Mouse (Mus musculus) central nervous system, embryonic 11.5 days (tissue): ENCODE results near the gene Iqcf3. TPM values are rescaled to one million over a fixed set of nuclear protein-coding genes. Genes with fewer than 3 reads are reported as not detected.

Experiments
- polyA plus RNA-seq: library from polyadenylated mRNA; depleted of rRNA; stranded (reverse); fragments of >200 nt; gene quantifications from 2 replicates; pipeline ENCODE4 v1.2.3, GENCODE M21; 2012; rRNA removed

Gene Iqcf3
- polyA plus RNA-seq = not detected in 2 replicates

GRCm38 (mm10) chr9:106561531-106561930 lies at the start of gene Iqcf3:
Gene Iqcf3 (minus strand): TSS chr9:106561631.

DNA sequence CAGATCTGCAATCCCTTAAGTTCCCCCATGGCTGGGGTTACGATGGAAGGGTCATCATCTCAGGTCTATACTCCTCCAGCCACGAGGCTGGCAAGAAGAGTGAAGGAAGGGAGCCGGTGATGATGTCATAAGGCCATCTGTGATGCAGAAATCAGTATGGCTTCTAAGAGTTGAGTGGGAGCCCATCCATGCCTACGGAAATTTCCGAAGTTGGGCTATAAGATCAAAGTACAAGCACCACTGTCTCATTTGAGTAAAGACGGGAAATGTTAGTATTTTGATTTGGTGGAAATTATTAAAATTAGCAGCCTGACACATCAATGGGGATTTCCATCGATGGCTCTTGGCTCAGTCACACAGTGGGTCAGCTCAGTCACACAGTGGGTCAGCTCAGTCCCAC lies 9.5 kb upstream of the Iqcf3 start, which contains the start of gene Iqcf4:
Gene Iqcf4 (minus strand): TSS at position 101 of the 400 bp plus-strand sequence.

DNA sequence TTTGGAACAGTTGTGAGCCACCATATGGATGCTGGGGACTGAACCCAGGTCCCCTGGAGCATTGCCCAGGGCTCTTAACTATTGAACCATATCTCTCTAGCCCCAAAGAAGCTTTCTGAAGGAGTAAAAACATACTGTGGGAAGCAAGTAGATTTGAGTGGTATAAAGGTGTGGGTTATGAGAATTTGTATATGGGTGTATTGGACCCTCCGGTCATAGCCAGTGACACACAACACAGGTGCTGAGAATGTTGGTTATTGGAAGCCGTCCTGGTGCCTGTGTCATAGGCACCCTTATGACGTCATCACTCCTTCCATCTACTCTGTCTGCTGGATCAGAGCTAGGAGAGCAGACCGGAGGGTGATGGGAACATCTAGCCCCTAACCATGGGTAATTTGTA lies 47.2 kb downstream of the Iqcf3 start, which contains the start of gene Iqcf5:
Gene Iqcf5 (plus strand): TSS at position 301 of the 400 bp plus-strand sequence.

GRCm38 (mm10) chr9:106499667-106500066 lies 61.8 kb downstream of the Iqcf3 start, which contains the start of gene Iqcf1:
Gene Iqcf1 (plus strand): TSS chr9:106499967.

GRCm38 (mm10) chr9:106476924-106477484 lies 84.4 kb downstream of the Iqcf3 start, which contains the start of gene Parp3:
Gene Parp3 (minus strand): TSS chr9:106476949.

GRCm38 (mm10) chr9:106475663-106476001 lies 85.8 kb downstream of the Iqcf3 start, which contains the start of gene Rrp9:
Gene Rrp9 (plus strand): TSS chr9:106475963.

GRCm38 (mm10) chr9:106465571-106466200 lies 95.7 kb downstream of the Iqcf3 start, which contains the start of gene Gpr62:
Gene Gpr62 (minus strand): TSS chr9:106465938.

GRCm38 (mm10) chr9:106453271-106454070 lies 108.0 kb downstream of the Iqcf3 start, which contains the start of gene Pcbp4:
Gene Pcbp4 (plus strand): TSS chr9:106453291.

Other genes with a start within 250 kb of the Iqcf3 start
- gene Dusp7, start 193.0 kb downstream of the Iqcf3 start, polyA plus RNA-seq = 29.1 and 69.8 TPM in 2 replicates
- 1,012 and 1,237 TPM in 2 replicates for gene Rpl29, start 132.2 kb downstream of the Iqcf3 start, polyA plus RNA-seq
- 25.4 and 29.4 TPM in 2 replicates for gene Acy1, start 123.3 kb downstream of the Iqcf3 start, polyA plus RNA-seq
- 4.7 and 12.0 TPM in 2 replicates for gene Abhd14b, start 114.2 kb downstream of the Iqcf3 start, polyA plus RNA-seq
- gene Abhd14a, start 114.0 kb downstream of the Iqcf3 start, polyA plus RNA-seq = 34.1 and 40.0 TPM in 2 replicates
- gene Pcbp4, start 108.3 kb downstream of the Iqcf3 start, polyA plus RNA-seq = 401 and 467 TPM in 2 replicates
- gene Gpr62, start 95.7 kb downstream of the Iqcf3 start, polyA plus RNA-seq = 0.06 and 0.11 TPM in 2 replicates
- gene Rrp9, start 85.7 kb downstream of the Iqcf3 start, polyA plus RNA-seq = 41.6 and 78.4 TPM in 2 replicates
- 1.5 and 2.2 TPM in 2 replicates for gene Parp3, start 84.7 kb downstream of the Iqcf3 start, polyA plus RNA-seq
- not detected in 2 replicates for gene Iqcf1, start 61.7 kb downstream of the Iqcf3 start, polyA plus RNA-seq
- gene Iqcf5, start 47.1 kb downstream of the Iqcf3 start, polyA plus RNA-seq = not detected in 2 replicates
- gene Iqcf4, start 9.4 kb upstream of the Iqcf3 start, polyA plus RNA-seq = not detected in 2 replicates
- gene Iqcf6, start 65.0 kb upstream of the Iqcf3 start, polyA plus RNA-seq = not detected in 2 replicates
- 5.5 and 7.8 TPM in 2 replicates for gene Grm2, start 94.5 kb upstream of the Iqcf3 start, polyA plus RNA-seq
- 21.3 and 27.2 TPM in 2 replicates for gene Tex264, start 124.3 kb upstream of the Iqcf3 start, polyA plus RNA-seq
- 17.5 and 17.6 TPM in 2 replicates for gene Rad54l2, start 227.6 kb upstream of the Iqcf3 start, polyA plus RNA-seq